Mouse (Mus musculus): ENCODE measurements around the gene Chsy1.

Chsy1 gene

DNA sequence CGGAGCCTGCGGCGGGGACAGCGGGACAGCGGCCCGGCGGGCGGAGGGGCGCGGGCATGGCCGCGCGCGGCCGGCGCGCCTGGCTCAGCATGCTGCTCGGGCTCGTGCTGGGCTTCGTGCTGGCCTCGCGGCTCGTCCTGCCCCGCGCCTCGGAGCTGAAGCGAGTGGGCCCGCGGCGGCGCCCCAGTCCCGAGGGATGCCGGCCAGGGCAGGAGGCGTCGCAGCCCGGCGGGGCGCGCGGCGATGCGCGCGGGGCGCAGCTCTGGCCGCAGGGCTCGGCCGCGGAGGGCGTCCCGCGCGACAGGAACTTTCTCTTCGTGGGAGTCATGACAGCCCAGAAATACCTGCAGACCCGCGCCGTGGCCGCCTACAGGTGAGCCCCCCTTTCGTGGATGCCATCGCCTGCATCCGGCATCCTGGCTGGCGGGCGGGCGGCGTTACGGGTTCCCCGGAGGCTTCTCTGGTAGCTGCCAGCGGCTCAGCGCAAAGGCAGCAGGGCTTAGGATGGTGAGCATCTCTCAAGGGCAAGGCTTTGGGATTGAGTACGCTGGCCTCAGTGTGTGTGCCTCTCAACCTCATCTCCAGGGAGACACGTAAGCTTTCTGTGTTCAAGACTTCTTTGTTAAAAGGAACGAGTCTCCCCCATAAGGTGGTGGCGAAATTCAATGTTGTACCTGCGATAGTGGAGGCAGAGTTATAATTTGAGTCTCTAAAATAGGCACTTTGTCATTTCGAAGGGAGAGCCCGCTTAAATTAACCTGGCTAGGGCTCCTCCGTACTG, 730 bp downstream of the Chsy1 start:
- peak; percentile 33 for DNase-seq (ENCODE audit: low read depth, low spot score)

DNA sequence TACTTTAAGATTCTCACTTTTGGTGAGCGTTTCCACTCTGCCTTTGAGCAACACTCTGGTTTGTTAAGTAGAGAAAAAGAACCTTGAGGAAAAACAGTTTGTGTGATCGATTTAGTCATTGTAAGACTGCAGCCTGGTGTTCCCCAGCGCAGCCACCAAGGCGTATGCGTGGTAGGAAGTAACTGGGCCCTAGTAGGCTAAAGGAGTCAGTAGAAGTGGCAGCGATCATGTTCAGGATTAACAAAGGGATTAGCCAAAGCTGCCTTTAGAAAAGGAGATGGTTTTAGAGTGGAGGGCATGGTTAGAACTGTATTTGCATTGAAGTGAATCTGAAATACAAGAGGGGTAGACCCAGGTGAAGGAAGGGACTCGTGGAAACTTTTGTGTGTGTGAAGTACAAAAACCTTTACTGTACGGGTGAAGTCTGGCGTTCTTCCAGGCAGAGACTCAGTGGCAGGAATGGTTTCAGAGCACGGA, 1.4 kb downstream of the Chsy1 start:
- peak; percentile 34 for DNase-seq (ENCODE audit: low read depth, low spot score)

DNA sequence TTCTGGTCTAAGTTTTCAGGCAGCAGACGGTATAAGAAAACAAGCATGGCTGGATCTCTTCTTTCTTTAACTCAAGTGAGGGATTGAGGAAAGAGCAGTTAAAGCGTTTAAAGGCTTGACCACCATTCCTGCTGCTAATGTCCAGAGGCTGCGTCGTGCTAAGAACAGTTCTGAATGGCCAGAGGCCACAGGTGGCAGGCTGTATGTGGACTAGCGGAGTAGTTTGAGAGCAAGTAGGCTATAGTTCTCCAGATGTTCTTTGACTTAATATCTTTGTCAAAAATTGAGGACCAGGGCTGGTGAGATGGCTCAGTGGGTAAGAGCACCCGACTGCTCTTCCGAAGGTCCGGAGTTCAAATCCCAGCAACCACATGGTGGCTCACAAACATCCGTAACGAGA, 1.9 kb downstream of the Chsy1 start:
- DNase-seq (ENCODE audit: low read depth, low spot score) = no peak

DNA sequence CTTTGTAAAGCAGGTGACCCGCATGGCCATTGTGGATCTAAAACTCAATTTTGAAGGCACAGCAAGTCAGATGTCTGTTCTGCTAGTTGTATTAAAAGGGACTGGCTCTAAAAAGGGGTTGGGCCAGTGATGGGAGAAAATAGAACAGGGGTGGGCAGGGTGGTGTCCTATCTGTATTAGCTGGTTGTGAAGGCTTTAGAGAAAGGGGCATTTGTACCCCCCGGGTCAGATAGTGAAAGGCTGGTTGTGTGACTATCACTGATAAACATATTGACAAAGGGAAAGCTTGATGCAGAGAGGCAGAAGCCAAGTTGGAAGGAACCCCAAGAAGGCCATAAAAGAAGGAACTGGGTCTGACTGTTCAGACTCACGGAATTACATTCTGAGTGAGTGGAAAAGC, 4.2 kb downstream of the Chsy1 start:
- DNase-seq (ENCODE audit: low read depth, low spot score) = no peak

DNA sequence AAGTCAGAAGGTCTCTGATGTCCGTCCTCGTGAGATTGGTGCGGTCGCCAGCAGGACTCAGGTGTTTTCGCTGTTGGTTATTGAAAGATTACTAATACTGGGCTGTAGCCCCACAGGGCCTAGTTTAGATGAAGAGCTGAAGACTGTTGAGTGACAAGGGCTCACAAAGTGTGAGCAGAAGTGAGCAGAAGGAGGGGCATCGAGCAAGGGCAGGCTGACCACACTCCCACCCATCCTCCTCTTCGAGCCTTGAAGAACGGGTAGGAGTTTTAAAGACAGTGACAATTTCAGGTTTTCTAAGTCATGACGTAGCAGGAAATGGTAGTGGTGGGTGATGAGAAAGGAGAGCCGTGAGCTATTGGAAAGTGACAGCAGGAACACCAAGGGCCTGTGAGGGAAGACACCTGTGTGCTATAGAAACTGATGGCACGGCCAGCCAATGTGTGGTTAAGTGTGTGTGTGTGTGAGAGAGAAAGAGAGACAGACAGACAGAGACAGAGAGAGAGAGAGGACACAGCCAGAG, 6.6 kb downstream of the Chsy1 start:
- DNase-seq (ENCODE audit: low read depth, low spot score) = no peak

DNA sequence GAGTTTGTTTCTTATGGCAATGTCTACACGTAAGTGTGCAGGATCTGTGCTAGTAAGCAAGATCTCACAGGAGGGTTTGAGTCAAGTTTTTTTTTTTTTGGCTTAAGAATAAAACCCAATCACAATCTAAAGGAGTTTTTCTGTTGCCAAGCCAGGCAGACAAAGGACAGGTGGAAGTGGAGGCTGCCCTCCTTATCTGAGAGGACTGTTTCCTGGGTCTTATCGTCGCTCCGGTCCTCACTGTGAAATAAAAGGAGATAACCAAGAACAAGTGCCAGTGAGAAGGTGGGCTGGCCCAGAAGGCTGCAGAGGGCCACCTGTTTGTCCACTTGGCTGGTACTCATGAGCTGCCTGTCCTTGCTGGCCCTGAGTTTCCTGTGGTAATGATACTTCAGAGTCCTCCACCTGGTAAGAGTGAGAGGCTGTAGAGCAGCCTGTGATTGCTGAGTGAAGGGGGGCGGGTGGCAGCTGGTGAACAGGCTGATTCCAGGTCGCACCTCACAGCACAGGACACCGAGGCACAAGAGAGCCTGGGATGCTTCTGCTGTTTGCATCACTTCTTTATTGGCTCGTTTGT, 7.7 kb downstream of the Chsy1 start:
- no peak for DNase-seq (ENCODE audit: low read depth, low spot score)

DNA sequence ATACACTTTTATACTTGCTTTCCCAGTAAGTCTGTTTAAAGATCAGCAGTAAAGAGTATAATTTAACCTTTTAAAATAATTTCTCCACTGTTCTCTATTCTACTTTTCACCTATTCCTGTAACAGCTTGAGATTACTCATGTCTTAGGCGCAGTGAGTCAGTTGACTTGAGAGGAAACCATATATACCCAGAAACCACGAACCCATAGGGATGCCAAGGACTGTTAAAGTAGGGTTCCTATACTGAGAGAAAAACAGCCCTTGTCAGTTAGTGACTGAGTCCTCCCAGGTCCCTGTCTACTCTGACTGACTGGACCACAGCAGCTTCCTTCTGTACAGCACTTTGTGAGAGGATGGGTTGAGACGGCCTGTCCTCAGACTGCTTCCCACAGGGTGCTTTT, 8.7 kb downstream of the Chsy1 start:
- no peak for DNase-seq (ENCODE audit: low read depth, low spot score)

DNA sequence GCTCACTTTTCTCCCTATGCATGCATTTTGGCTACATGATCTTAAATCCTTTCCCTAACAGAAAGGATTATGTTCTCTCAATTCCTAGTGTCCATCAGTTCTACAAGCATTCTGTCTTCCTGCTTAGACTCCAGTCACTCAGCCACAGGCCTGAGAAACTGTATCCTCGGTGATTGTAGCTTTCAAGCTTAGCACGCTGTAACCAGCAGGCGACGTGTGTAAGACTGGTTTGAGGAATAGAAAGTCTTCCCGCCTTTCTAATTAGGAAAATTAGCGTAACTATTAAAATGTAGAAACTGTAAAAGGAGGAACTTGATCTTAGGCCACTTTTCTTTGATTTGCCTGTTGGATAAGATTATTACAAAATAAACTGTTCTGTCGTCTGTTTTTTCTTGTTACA, 9.5 kb downstream of the Chsy1 start:
- DNase-seq (ENCODE audit: low read depth, low spot score) = no peak

DNA sequence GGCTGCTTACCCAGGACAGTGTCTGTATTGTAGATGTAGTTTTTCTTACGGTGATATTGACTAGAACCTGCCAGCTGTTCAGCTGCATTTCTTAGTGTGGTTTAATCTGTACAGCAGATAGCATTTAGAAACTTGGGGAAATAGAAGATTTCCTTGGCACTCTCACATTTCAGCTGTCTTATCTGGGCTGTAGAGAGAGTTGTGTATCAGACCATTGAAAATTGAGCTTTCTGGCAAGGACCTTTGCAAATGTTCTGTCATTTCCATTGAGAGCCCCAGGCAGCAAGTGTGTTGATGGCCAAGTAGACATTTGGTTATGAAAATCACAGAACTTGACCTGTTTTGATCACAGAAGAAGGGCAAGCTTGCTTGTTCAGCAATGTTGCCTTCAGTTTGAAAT, 10.8 kb downstream of the Chsy1 start:
- DNase-seq (ENCODE audit: low read depth, low spot score) = no peak

DNA sequence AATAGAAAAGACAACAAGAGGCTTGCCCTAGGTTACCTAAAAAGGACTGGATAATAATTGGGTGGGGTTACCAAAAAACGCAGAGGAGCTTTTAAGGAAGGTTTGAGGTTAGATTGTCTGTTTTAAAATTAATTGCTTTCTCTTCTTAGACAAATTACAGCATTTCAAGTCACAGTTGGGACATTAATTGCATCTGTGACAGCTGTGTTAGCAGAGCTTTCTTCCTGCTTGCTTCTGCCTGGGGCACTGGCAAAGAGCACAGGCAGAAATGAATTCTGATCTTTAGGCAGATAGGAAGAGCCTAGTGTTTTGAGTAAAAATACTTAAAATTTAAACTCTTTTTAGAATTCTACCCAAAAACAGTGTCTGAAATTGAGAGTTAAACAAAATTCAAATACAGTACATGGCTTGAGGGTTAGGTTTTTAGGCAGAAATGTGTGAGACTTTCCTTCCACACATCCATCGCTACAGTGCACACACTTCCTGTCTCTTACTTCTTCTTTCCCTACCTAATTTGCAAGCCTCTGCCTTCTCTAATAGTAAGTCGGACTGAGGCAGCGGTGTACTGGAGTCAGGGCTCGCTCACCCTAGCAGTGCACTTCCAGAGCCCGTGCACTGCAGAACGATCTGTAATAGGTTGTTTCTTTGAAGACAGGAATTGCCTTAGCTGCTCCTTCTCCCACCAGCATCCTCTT, 11.5 kb downstream of the Chsy1 start:
- DNase-seq (ENCODE audit: low read depth, low spot score) = no peak

DNA sequence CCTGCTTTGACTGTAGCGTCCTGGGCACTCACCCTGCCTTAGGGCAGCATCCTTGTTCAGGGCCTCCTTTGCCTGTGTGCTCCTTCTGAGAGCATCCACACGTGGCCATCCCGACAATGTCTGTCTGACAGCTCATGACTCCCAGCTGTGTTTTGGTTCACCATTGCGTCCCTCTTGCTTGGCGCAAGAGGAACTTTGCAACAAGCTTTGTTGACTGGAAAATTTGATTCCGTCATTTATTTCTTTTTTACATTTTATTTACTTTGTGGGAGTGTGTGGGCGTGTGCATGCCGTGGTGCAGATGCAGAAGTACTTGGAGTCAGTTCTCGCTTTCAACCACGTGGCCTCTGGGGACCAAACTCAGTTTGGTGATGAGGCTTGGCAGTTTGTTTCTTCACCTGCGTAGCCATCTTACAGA, 15.2 kb downstream of the Chsy1 start:
- no peak for DNase-seq (ENCODE audit: low read depth, low spot score)

DNA sequence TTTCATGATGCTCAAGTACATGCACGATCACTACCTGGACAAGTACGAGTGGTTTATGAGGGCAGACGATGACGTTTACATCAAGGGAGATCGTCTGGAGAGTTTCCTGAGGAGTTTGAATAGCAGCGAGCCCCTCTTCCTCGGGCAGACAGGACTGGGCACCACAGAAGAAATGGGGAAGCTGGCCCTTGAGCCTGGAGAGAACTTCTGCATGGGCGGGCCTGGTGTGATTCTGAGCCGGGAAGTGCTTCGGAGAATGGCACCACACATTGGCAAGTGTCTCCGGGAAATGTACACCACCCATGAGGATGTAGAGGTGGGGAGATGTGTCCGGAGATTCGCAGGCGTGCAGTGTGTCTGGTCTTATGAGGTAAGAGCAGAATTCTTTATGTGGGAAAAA, 16.1 kb downstream of the Chsy1 start:
- no peak for DNase-seq (ENCODE audit: low read depth, low spot score)

DNA sequence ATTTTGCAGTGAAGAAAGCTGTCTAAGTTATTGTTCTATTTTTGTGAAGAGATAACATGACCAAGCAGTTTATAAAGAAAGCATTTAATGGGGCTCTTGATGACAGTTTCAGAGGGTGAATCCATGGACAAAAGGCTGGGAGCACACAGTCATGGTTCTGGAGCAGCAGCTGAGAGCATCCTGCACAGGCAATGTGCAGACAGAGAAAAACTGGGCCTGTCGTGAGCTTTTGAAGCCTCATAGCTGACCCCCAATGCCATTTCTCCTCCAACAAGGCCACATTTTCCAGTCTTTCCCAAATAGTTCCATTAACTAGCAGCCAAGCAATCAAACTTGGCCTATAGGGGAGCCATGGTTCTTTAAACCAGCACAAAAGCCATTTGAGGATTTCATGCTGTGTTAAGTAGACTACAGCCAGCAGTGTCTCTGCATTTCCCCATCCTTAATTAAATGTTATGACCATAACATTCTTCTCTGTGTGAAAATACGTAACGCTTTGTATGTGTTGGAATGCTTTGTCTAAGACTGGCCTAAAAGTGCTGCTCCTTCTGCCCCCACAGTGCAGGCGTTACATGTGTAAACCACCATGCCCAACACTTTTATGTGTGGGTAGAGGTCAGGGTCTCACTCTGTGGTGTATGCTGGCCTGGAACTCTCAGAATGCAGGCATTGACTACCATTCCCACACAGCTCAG, 18.8 kb downstream of the Chsy1 start:
- DNase-seq (ENCODE audit: low read depth, low spot score) = no peak

DNA sequence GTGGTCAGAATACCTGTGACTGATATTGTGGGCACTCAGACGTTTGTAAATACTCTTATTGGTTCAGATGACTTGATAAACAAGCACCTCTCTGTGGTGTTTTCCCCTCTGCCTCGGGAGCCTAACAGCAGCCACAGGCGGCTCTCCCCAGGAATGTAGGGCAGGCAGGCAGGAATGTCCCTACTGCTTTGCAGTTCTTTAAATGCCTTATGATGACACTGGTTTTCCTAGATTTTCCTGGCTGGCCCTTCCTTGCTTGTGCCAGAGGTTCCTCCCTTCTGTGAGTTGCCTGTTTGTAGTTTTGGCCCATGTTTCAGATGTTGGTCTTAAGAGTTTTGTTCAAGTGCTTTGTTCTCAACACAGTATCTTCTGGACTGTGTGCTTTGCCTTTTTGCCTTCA, 19.5 kb downstream of the Chsy1 start:
- DNase-seq (ENCODE audit: low read depth, low spot score) = no peak

DNA sequence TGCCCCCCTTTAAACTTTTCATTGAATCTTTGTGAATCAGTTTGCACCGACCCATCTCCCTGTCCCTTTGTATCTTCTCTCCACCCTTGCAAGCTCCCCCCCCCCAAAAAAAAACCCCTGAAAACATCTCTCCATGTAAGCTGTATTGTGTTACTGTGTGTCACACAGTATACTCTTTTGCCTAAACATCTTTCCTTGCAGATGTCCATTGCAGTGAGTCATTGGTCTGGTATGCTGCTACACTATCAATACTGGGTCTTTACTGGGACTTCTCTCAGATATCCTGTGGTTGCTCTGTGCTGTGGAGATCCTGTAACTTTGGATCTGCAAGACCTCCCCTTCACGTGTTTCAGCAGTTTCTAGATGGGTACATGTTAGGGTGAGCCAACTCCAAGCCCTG, 21.0 kb downstream of the Chsy1 start:
- no peak for DNase-seq (ENCODE audit: low read depth, low spot score)

DNA sequence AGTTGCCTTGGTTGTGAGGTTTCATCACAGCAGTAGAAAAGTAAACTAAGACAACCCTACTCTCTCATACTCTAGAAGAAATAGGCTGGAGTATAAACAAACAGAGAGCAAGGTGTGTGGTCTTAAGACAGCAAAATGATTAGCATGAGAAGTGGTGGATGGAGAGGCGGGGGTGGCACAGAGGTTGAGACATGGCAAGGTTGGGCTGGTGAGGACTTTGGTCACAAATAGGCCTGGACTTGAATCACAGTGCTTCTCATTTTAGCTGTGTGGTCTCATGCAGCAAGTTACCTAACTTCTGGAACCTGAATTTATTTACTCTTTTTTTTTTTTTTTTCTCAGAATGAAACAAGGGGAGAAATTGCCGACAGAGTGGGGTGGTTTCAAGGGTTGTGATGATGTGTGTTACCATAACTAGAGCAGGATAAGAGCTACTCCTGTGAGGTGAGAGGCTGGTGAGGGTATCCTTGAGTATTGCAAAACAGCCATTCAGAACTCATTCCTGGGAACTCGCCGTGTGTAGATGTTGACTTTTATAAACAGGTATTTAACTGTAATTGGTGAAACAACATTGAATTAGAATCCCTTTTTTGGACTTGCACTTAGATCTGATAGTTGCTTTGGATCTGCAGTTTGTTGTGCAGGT, 22.6 kb downstream of the Chsy1 start:
- no peak for DNase-seq (ENCODE audit: low read depth, low spot score)

DNA sequence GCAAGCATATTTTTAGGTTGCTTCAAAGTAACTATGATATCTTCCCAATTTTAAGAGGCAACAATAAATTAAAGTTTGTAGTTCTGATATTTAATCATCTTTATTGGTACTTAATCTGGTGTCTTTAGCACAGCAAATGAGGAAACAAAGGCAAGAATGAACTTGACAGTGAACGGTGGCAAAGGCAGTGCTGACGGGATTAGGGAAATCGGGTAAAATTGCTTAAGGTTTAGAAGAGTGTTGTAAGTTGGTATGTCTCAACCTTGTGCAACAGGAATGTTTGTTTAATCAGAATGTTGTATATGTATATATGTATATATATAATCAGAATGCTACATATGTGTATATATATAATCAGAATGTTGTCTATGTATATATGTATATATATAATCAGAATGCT, 24.8 kb downstream of the Chsy1 start:
- DNase-seq (ENCODE audit: low read depth, low spot score) = no peak

DNA sequence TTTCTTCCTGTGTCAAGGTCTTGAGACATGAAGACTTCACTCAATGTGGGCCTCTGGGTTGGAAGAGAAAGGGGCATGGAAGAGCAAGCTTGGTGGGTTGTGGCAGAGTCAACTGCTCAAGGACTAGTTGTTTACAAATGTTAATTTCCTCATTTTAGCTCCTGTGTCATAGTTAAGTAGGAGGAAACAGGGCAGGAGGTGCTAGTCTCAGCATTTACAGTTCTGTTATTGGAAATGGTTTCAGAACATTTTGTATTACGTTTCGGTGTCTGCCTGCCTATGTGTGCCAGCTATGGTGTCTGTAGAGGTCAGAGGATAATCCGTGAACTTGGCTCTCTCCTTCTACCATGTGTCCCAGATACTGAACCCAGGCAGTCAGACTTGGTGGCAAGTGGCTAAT, 26.3 kb downstream of the Chsy1 start:
- no peak for DNase-seq (ENCODE audit: low read depth, low spot score)

DNA sequence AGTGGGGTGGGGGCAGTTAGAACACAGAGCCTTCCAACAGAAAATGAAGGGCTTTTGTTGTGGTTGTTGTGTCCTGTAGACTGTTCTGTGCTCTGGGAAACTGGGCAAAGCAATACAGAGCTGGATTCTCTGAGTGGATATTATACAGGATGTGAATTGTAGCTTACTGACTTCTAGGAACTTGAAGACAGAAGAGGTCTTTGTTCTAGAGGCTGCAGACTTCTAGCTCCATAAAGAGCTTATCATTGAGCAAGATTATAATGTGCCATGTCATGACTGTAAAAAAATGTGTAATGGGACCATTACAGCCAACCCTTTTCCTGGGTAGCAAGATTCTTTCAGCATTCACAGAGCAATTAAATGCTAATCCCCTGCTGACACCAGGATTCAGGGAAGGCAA, 26.9 kb downstream of the Chsy1 start:
- DNase-seq (ENCODE audit: low read depth, low spot score) = peak; percentile 16

DNA sequence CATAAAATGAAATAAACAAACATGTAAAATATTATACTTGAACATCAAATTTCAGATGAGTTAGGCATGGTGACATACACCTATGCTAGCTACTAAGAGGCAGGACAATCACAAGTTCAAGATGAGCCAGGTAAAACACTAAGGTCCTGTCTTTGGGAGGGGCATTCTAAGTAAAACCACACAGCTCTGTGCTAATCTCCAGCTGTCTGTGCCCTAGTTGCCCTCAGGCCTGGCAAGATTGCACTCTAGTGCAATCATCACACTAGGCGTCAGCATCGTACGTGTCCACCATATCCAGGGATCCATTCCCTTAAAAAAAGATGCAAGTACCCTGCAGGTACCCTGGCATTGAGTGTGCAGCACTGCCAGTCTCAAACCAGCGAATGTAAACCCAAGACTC, 28.0 kb downstream of the Chsy1 start:
- no peak for DNase-seq (ENCODE audit: low read depth, low spot score)

DNA sequence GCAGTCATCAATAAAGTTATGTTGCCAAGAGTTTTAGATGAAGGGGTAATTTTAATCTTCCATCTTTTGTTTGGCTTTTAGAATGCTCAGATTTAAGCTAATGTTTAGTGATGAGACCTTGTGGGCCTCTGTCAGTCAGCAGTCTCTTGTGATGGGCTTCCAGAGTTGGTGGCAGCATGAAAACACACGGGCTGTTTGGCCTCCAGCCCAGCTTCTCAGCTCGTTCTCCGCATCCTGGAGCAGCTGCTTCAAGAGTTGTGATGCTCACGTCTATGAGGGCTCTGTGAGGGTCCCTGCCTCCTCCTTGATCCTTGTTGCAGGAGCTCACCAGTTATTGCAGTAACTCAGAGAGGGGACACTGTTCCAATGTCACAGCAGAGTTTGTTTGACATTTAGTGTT, 29.0 kb downstream of the Chsy1 start:
- DNase-seq (ENCODE audit: low read depth, low spot score) = no peak

DNA sequence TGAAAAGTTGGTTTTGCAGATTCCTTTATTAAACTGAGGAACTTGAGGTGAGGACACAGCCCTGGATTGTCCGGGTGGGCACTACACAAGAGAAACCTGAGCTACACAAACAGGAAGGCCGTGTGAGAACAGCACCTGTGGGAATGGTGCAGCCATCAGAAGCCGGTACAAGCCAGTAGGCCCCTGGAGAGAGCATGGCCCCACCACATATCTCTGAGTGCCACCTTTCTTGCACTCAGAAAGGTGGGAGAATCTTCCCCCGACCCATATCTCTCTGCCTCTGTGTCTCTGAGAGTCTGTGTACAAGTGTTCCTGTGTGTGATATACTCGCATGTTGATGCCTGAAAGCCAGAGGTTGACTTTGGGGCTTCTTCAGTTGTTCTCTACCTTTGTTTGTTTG, 29.6 kb downstream of the Chsy1 start:
- DNase-seq (ENCODE audit: low read depth, low spot score) = no peak

Data from forelimb bud, embryonic 11.5 days (tissue).